Mouse (Mus musculus): ENCODE measurements around the gene Vegfd. TPM values are rescaled to one million over a fixed set of nuclear protein-coding genes. Genes with fewer than 3 reads are reported as not detected.

Gene Vegfd
- polyA plus RNA-seq, 1 experiment from 2014 or later, result 19.3 TPM

GRCm38 (mm10) chrX:164430621-164431020 lies 57.4 kb downstream of the Vegfd start:
- H3K4me2 ChIP-seq (replicated peaks; ENCODE audit: low read depth, low read length), result no peak overlapping the region
- peaks cover 12% of the 10 kb centered on the region; the same call in 1 of the 2 replicates for H3K36me3 ChIP-seq (ENCODE audit: control insufficient read depth, insufficient read depth, low read length)
- no peaks in the 10 kb centered on the region for H3K27me3 ChIP-seq (ENCODE audit: control insufficient read depth, insufficient read depth, low read length)
- H3K27ac ChIP-seq (ENCODE audit: low read depth, low read length), result no peak overlapping the region
- no peak for ATAC-seq (ENCODE audit: low FRiP score, low TSS enrichment)
- no peak overlapping the region for H3K4me3 ChIP-seq (ENCODE audit: low read length)
- H3K9me3 ChIP-seq (ENCODE audit: control insufficient read depth, low read length), result no peaks in the 10 kb centered on the region
- WGBS, result 82% methylated on average over 6 of the region's 6 CpGs
- H3K4me1 ChIP-seq (ENCODE audit: control insufficient read depth, insufficient read depth, low read length), result no peaks in the 10 kb centered on the region
- H3K9ac ChIP-seq (ENCODE audit: low read depth, low read length), result no peak overlapping the region

DNA sequence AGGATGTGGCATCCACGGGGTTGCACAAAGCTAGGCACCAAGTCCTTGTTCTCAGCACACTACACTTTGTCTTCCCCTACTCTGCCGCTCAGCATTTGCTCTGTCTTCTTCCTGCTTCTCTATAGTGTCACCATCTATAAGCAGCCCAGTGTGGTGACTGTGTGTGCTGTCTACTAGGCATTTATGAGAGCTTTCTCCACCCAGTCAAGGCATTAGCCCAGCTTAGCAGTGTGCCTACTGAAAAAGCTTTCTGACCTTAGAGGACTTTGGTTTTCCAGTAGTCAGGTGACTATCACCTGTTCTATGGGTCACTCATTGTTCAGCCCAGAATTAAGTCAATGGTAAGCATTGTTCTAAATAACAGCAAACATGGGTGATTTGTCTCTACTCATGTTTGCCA lies 58.0 kb downstream of the Vegfd start:
- 92% methylated on average over 2 of the region's 2 CpGs for WGBS
- Histone ChIP-seq H3K4me1 (ENCODE audit: control insufficient read depth, insufficient read depth, low read length) (no peaks in the 10 kb centered on the region), H3K36me3 (ENCODE audit: control insufficient read depth, insufficient read depth, low read length) (peaks cover 12% of the 10 kb centered on the region; the same call in 1 of the 2 replicates), H3K9me3 (ENCODE audit: control insufficient read depth, low read length) (no peaks in the 10 kb centered on the region), H3K4me3 (ENCODE audit: low read length) (no peak overlapping the region), H3K27me3 (ENCODE audit: control insufficient read depth, insufficient read depth, low read length) (no peaks in the 10 kb centered on the region), H3K4me2 (replicated peaks; ENCODE audit: low read depth, low read length) (no peak overlapping the region), H3K27ac (ENCODE audit: low read depth, low read length) (no peak overlapping the region), H3K9ac (ENCODE audit: low read depth, low read length) (no peak overlapping the region)
- no peak for ATAC-seq (ENCODE audit: low FRiP score, low TSS enrichment)

- WGBS, result 93% methylated on average over 6 of the region's 6 CpGs
- H3K9ac ChIP-seq (ENCODE audit: low read depth, low read length), result no peak overlapping the region
- H3K27me3 ChIP-seq (ENCODE audit: control insufficient read depth, insufficient read depth, low read length), result no peaks in the 10 kb centered on the region
- no peaks in the 10 kb centered on the region for H3K4me1 ChIP-seq (ENCODE audit: control insufficient read depth, insufficient read depth, low read length)
- H3K4me3 ChIP-seq (ENCODE audit: low read length), result no peak overlapping the region
- no peak for ATAC-seq (ENCODE audit: low FRiP score, low TSS enrichment)
- no peak overlapping the region for H3K27ac ChIP-seq (ENCODE audit: low read depth, low read length)
- H3K4me2 ChIP-seq (replicated peaks; ENCODE audit: low read depth, low read length), result no peak overlapping the region
- H3K9me3 ChIP-seq (ENCODE audit: control insufficient read depth, low read length), result no peaks in the 10 kb centered on the region
- peaks cover 12% of the 10 kb centered on the region; the same call in 1 of the 2 replicates for H3K36me3 ChIP-seq (ENCODE audit: control insufficient read depth, insufficient read depth, low read length)
Observed at GRCm38 (mm10) chrX:164431541-164431940, 58.4 kb downstream of the Vegfd start.

DNA sequence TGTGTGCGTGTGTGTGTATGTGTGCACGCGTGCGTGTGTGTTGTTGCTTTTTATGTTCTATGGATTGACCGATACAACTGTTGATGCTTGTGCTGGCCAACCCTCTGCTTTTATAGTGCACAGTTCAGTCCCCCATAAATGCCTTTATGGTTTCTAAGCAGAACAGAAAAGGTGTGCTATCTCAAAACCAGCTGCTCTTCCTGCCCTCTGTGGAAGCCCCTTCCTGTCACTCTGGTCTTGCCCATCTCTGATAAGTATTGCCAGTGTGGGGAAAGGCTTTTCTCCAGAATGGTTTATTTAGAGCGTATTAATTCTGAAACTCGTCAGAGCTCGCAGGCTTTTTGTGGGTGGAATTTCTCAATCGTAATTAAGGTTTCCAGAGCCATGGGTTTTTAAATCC lies 59.5 kb downstream of the Vegfd start:
- Histone ChIP-seq H3K36me3 (ENCODE audit: control insufficient read depth, insufficient read depth, low read length) (peaks cover 12% of the 10 kb centered on the region; the same call in 1 of the 2 replicates), H3K9ac (ENCODE audit: low read depth, low read length) (no peak overlapping the region), H3K27ac (ENCODE audit: low read depth, low read length) (no peak overlapping the region), H3K4me1 (ENCODE audit: control insufficient read depth, insufficient read depth, low read length) (no peaks in the 10 kb centered on the region), H3K9me3 (ENCODE audit: control insufficient read depth, low read length) (no peaks in the 10 kb centered on the region), H3K27me3 (ENCODE audit: control insufficient read depth, insufficient read depth, low read length) (no peaks in the 10 kb centered on the region), H3K4me2 (replicated peaks; ENCODE audit: low read depth, low read length) (no peak overlapping the region), H3K4me3 (ENCODE audit: low read length) (no peak overlapping the region)
- ATAC-seq (ENCODE audit: low FRiP score, low TSS enrichment), result no peak
- WGBS, result 95% methylated on average over 9 of the region's 9 CpGs

DNA sequence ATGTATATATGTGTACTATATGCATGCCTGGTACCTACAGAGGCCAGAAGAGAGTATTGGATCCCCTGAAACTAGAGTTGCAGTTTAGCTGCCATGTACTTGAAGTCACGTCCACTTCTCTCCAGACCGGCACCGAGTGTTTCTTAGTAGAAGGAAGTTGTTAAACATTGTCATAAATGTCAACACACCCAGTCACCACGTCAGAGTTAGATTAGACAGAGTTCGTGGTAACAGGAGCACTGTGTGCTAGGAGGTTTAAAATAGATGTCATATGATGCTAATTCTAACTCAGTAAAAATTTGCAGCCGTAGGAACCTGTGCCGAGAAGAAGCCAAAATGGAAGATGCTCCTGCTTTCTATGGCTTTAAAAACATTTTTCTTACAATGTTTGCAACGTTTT lies 63.5 kb downstream of the Vegfd start, which contains the start of gene Asb11:
Gene Asb11, plus strand, starts transcription at position 286 of the 400 bp plus-strand sequence.
- H3K27me3 ChIP-seq (ENCODE audit: control insufficient read depth, insufficient read depth, low read length), result peaks cover 2% of the 10 kb centered on the region; the same call in 1 of the 2 replicates
- peaks cover 2% of the 10 kb centered on the region; the same call in 1 of the 2 replicates for H3K36me3 ChIP-seq (ENCODE audit: control insufficient read depth, insufficient read depth, low read length)
- H3K4me2 ChIP-seq (replicated peaks; ENCODE audit: low read depth, low read length), result no peak within 1 kb of the TSS
- H3K27ac ChIP-seq (ENCODE audit: low read depth, low read length), result no peak within 1 kb of the TSS
- H3K9ac ChIP-seq (ENCODE audit: low read depth, low read length), result no peak within 1 kb of the TSS
- H3K9me3 ChIP-seq (ENCODE audit: control insufficient read depth, low read length), result no peaks in the 10 kb centered on the region
- WGBS, result 69% methylated on average over 8 of the region's 8 CpGs
- no peak for ATAC-seq (ENCODE audit: low FRiP score, low TSS enrichment)
- no peak within 1 kb of the TSS for H3K4me3 ChIP-seq (ENCODE audit: low read length)
- H3K4me1 ChIP-seq (ENCODE audit: control insufficient read depth, insufficient read depth, low read length), result no peaks in the 10 kb centered on the region

DNA sequence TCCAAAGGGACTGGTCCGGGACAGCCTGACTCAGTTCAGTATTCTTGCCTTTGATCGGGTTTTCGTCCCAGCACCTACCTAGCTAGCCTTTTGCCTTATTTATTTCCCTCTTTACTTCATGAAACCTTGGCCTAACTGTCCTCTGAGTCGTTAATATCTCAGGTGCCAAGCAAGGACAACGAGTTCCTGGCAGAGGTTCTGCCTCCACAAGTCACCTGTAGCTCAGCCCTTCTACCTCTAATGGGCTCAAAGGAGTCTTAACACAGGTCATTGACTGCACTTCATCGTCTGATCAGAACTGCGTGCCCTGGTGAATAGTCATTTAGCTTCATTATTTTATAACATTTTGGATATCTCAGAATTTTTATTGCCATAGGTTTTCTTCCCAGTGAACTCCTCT lies 66.3 kb downstream of the Vegfd start:
- peaks cover 2% of the 10 kb centered on the region; the same call in 1 of the 2 replicates for H3K27me3 ChIP-seq (ENCODE audit: control insufficient read depth, insufficient read depth, low read length)
- no peak for ATAC-seq (ENCODE audit: low FRiP score, low TSS enrichment)
- no peak overlapping the region for H3K9ac ChIP-seq (ENCODE audit: low read depth, low read length)
- H3K27ac ChIP-seq (ENCODE audit: low read depth, low read length), result no peak overlapping the region
- no peaks in the 10 kb centered on the region for H3K4me1 ChIP-seq (ENCODE audit: control insufficient read depth, insufficient read depth, low read length)
- no peaks in the 10 kb centered on the region for H3K36me3 ChIP-seq (ENCODE audit: control insufficient read depth, insufficient read depth, low read length)
- WGBS, result 84% methylated on average over 7 of the region's 7 CpGs
- H3K4me2 ChIP-seq (replicated peaks; ENCODE audit: low read depth, low read length), result no peak overlapping the region
- H3K9me3 ChIP-seq (ENCODE audit: control insufficient read depth, low read length), result no peaks in the 10 kb centered on the region
- no peak overlapping the region for H3K4me3 ChIP-seq (ENCODE audit: low read length)

GRCm38 (mm10) chrX:164440140-164440539 lies 67.0 kb downstream of the Vegfd start:
- Histone ChIP-seq H3K27ac (ENCODE audit: low read depth, low read length) (no peak overlapping the region), H3K27me3 (ENCODE audit: control insufficient read depth, insufficient read depth, low read length) (peaks cover 2% of the 10 kb centered on the region; the same call in 1 of the 2 replicates), H3K9ac (ENCODE audit: low read depth, low read length) (no peak overlapping the region), H3K4me1 (ENCODE audit: control insufficient read depth, insufficient read depth, low read length) (no peaks in the 10 kb centered on the region), H3K36me3 (ENCODE audit: control insufficient read depth, insufficient read depth, low read length) (no peaks in the 10 kb centered on the region), H3K4me3 (ENCODE audit: low read length) (no peak overlapping the region), H3K9me3 (ENCODE audit: control insufficient read depth, low read length) (no peaks in the 10 kb centered on the region), H3K4me2 (replicated peaks; ENCODE audit: low read depth, low read length) (no peak overlapping the region)
- no peak for ATAC-seq (ENCODE audit: low FRiP score, low TSS enrichment)
- 66% methylated on average over 2 of the region's 2 CpGs for whole genome bisulfite sequencing

DNA sequence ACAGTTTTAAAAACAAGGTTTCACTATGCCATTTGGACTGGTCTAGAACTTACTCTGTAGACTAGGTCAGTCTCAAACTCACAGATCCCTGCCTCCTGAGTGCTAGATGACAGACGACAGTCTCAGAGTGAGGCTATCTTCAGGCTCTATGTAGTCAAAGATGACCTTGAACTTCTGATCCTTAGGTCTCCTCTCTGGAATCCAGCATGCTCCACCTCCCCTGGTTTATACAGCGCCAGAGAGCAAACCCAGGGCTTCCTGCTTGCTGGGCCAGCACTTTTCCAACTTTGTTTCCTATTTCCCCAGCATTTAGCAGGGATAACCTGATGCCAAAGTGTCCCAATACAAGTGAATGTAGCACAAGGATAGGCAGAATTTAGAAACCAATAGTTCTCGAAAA lies 67.5 kb downstream of the Vegfd start:
- WGBS, result 80% methylated on average over 3 of the region's 3 CpGs
- H3K27ac ChIP-seq (ENCODE audit: low read depth, low read length), result no peak overlapping the region

DNA sequence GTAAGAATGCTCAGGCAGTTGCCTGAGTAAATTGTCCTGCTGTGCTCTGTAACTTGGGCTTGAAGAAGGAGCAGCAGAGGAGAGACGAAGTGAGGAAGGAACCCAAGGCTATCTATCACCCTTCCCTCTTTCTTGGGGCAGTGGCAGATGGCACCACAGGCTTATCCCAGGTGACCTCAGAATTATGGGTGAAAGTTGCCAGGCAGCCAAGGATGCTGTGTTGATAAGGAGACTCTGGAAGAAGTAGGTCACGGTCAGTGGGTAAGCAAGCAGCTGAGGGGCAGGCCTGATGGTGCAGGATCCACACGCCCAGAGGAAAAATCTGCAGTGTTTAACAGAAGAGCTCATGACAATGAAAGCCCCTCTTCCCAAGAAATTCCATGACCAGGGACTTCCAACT lies 68.1 kb downstream of the Vegfd start:
- ATAC-seq (ENCODE audit: low FRiP score, low TSS enrichment), result no peak
- H3K4me1 ChIP-seq (ENCODE audit: control insufficient read depth, insufficient read depth, low read length), result no peaks in the 10 kb centered on the region
- 78% methylated on average over 3 of the region's 3 CpGs for WGBS

More for the DNA sequence above, 67.5 kb downstream of the Vegfd start:
- no peak overlapping the region for H3K9ac ChIP-seq (ENCODE audit: low read depth, low read length)
- no peaks in the 10 kb centered on the region for H3K4me1 ChIP-seq (ENCODE audit: control insufficient read depth, insufficient read depth, low read length)
- H3K4me2 ChIP-seq (replicated peaks; ENCODE audit: low read depth, low read length), result no peak overlapping the region
- H3K36me3 ChIP-seq (ENCODE audit: control insufficient read depth, insufficient read depth, low read length), result no peaks in the 10 kb centered on the region
- ATAC-seq (ENCODE audit: low FRiP score, low TSS enrichment), result no peak
- no peak overlapping the region for H3K4me3 ChIP-seq (ENCODE audit: low read length)
- no peaks in the 10 kb centered on the region for H3K9me3 ChIP-seq (ENCODE audit: control insufficient read depth, low read length)
- peaks cover 2% of the 10 kb centered on the region; the same call in 1 of the 2 replicates for H3K27me3 ChIP-seq (ENCODE audit: control insufficient read depth, insufficient read depth, low read length)

More for the DNA sequence above, 68.1 kb downstream of the Vegfd start:
- no peaks in the 10 kb centered on the region for H3K36me3 ChIP-seq (ENCODE audit: control insufficient read depth, insufficient read depth, low read length)
- no peak overlapping the region for H3K27ac ChIP-seq (ENCODE audit: low read depth, low read length)
- no peak overlapping the region for H3K4me3 ChIP-seq (ENCODE audit: low read length)
- no peak overlapping the region for H3K9ac ChIP-seq (ENCODE audit: low read depth, low read length)
- H3K9me3 ChIP-seq (ENCODE audit: control insufficient read depth, low read length), result no peaks in the 10 kb centered on the region
- peaks cover 2% of the 10 kb centered on the region; the same call in 1 of the 2 replicates for H3K27me3 ChIP-seq (ENCODE audit: control insufficient read depth, insufficient read depth, low read length)
- H3K4me2 ChIP-seq (replicated peaks; ENCODE audit: low read depth, low read length), result no peak overlapping the region

All from kidney, embryonic 14.5 days (tissue).